Mouse (Mus musculus): ENCODE data around the gene Rpl3l. TPM values are rescaled to one million over a fixed set of nuclear protein-coding genes. Genes with fewer than 3 reads are reported as not detected.
"Not testable (repeated sequence)": the region's sequence is repeated elsewhere in the genome, so short reads cannot be mapped to it uniquely, and the experiment has no call there.

The Rpl3l gene
- total RNA-seq, 1 experiment, result 0.67 TPM

DNA sequence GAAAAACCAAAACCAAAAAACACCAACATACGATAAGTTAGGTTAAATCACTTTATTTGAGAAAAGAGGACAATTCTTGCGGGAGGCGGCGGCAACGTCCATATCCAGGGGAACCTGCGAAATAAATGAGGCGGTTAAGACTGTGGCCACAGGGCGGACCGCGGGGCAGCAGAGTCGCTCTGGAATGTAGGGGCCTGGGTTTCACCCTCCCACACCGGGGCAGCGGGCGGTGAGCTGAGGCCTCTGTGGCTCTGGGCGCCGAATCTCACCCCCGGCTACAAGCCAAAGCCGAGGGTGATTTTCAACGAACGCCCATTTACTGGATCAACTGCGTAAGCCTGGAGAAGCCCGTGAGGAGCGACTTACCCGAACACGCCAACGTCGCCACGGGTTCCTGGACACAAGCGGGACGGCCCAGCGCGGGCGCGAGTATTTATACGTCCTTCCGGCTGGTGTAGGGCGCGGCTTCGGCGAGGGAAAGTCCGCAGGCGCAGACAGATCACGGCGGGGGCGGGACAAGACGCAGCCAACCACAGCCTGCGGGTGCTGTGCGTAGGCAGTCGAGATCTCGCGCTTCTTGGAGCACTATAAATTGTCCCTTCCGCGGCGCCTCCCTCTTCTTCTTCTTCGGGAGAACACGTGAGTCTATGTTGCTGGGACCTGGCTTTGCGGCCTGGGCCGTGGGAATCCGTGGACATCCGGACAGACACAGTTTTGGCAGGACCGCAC lies 8.0 kb upstream of the Rpl3l start:
- no peaks in the 10 kb centered on the region for H3K9me3 ChIP-seq (ENCODE audit: control insufficient read depth, insufficient read depth, low read depth, low read length)
- H3K4me1 ChIP-seq (ENCODE audit: control insufficient read depth in 2 of 2, insufficient read depth in 2 of 2, low read length in 2 of 2, poor library complexity in 1 of 2), result peaks cover 0 to 4% of the 10 kb centered on the region in 2 experiments; a peak in 1 of 4 replicates
- peak overlapping the region; percentile 90 for H3K9ac ChIP-seq (ENCODE audit: insufficient read depth, low read depth, low read length, poor library complexity, severe bottlenecking)
- peak; percentile 96 for DNase-seq (ENCODE audit: low read depth, low spot score)
- H3K27ac ChIP-seq (ENCODE audit: insufficient read depth, low read depth, low read length, poor library complexity, severe bottlenecking), result peak overlapping the region; percentile 73
- peak overlapping the region; percentile 82 to 87 for H3K4me3 ChIP-seq (ENCODE audit: insufficient read depth in 1 of 2, low read depth in 1 of 2, low read length in 2 of 2, poor library complexity in 1 of 2, severe bottlenecking in 1 of 2)
- TF ChIP-seq HCFC1 (IDR thresholded peaks at IDR 0.05; ENCODE audit: borderline replicate concordance, insufficient read depth, low read length) (peak; percentile 79), MAFK (IDR thresholded peaks at IDR 0.05; ENCODE audit: insufficient read depth, low read depth, low read length) (no peak), ZC3H11A (IDR thresholded peaks at IDR 0.05; ENCODE audit: borderline replicate concordance, low read depth, low read length) (no peak), CHD2 (IDR thresholded peaks at IDR 0.05; ENCODE audit: low read depth, low read length) (peak; percentile 95), ZNF384 (IDR thresholded peaks at IDR 0.05; ENCODE audit: low read depth, low read length) (no peak)
- in situ Hi-C loops (cut with MboI; ENCODE audit: low sequenced_read_pairs in 2 of 2, unreplicated experiment in 2 of 2), result no loop called here
- H3K36me3 ChIP-seq (ENCODE audit: control insufficient read depth, insufficient read depth, low read length, poor library complexity, severe bottlenecking), result peaks cover 43% of the 10 kb centered on the region

GRCm38 (mm10) chr17:24720616-24721015 lies 7.0 kb upstream of the Rpl3l start:
- H3K4me1 ChIP-seq (ENCODE audit: control insufficient read depth in 2 of 2, insufficient read depth in 2 of 2, low read length in 2 of 2, poor library complexity in 1 of 2); H3K27ac ChIP-seq (ENCODE audit: insufficient read depth, low read depth, low read length, poor library complexity, severe bottlenecking); H3K9me3 ChIP-seq (ENCODE audit: control insufficient read depth, insufficient read depth, low read depth, low read length); in situ Hi-C loops (cut with MboI; ENCODE audit: low sequenced_read_pairs in 2 of 2, unreplicated experiment in 2 of 2); DNase-seq (ENCODE audit: low read depth, low spot score): not testable (repeated sequence)
- peak overlapping the region; percentile 67 to 82 for H3K4me3 ChIP-seq (ENCODE audit: insufficient read depth in 1 of 2, low read depth in 1 of 2, low read length in 2 of 2, poor library complexity in 1 of 2, severe bottlenecking in 1 of 2)
- H3K36me3 ChIP-seq (ENCODE audit: control insufficient read depth, insufficient read depth, low read length, poor library complexity, severe bottlenecking), result peaks cover 43% of the 10 kb centered on the region
- H3K9ac ChIP-seq (ENCODE audit: insufficient read depth, low read depth, low read length, poor library complexity, severe bottlenecking), result peak overlapping the region; percentile 82

DNA sequence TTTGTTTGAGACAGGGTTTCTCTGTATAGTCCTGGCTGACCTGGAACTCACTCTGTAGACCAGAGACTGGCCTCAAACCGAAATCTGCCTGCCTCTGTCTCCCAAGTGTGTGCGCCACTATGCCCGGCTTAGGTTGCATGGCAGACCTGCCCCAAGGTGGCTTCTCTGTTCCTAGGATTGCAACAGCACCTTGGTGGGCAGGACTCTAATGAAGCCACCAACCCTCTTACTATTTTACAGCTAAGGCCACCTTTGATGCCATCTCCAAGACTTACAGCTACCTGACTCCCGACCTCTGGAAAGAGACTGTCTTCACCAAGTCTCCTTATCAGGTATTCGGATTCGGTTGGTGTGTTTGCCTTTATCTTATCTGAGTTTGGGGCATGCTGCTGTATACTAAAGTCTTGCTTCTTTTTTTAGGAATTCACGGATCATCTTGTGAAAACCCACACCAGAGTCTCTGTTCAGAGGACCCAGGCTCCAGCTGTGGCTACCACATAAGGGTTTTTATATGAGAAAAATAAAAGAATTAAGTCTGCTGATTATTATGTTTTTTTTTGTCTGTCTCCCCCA lies 6.2 kb upstream of the Rpl3l start:
- peaks cover 36% of the 10 kb centered on the region for H3K36me3 ChIP-seq (ENCODE audit: control insufficient read depth, insufficient read depth, low read length, poor library complexity, severe bottlenecking)
- peak overlapping the region; percentile 81 for H3K9ac ChIP-seq (ENCODE audit: insufficient read depth, low read depth, low read length, poor library complexity, severe bottlenecking)
- peak overlapping the region; percentile 58 to 76 for H3K4me3 ChIP-seq (ENCODE audit: insufficient read depth in 1 of 2, low read depth in 1 of 2, low read length in 2 of 2, poor library complexity in 1 of 2, severe bottlenecking in 1 of 2)
- H3K4me1 ChIP-seq (ENCODE audit: control insufficient read depth in 2 of 2, insufficient read depth in 2 of 2, low read length in 2 of 2, poor library complexity in 1 of 2); H3K9me3 ChIP-seq (ENCODE audit: control insufficient read depth, insufficient read depth, low read depth, low read length); DNase-seq (ENCODE audit: low read depth, low spot score); H3K27ac ChIP-seq (ENCODE audit: insufficient read depth, low read depth, low read length, poor library complexity, severe bottlenecking); in situ Hi-C loops (cut with MboI; ENCODE audit: low sequenced_read_pairs in 2 of 2, unreplicated experiment in 2 of 2): not testable (repeated sequence)

DNA sequence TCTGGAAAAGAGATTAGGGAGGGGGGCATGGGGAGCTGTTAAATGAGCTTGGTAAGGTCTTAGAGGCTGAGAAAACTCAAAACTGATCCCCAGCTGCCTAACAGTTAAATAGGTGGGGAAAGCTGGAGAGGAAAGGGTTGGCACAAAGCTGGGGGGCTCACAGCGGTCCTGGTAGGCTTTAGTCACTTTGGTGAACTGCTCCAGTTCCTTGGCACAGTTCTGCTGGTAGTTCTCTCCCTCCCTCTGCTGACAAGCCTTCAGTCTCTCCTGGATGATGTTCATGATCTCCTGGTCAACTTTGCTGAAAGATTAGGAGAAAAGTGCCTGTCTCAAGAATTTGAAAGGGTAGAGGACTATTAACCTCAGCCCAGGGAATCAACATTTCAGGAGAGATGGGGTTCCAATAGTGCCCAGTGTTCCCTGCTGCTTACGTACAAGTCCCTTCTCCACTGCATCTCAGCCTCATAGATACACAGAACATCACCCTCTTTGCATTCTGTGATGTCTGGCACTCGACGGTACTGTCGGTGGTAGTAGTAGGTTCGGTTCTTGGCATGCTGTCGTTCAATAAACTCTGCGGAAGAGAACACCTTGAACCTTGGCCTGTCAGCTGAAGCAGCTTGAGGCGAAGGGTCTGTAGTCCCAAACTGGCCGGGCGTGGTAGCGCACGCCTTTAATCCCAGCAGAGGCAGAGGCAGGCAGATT lies 5.2 kb upstream of the Rpl3l start:
- in situ Hi-C loops (cut with MboI; ENCODE audit: low sequenced_read_pairs in 2 of 2, unreplicated experiment in 2 of 2), result no loop called here
- Histone ChIP-seq H3K27ac (ENCODE audit: insufficient read depth, low read depth, low read length, poor library complexity, severe bottlenecking) (no peak overlapping the region), H3K36me3 (ENCODE audit: control insufficient read depth, insufficient read depth, low read length, poor library complexity, severe bottlenecking) (peaks cover 33% of the 10 kb centered on the region), H3K4me3 (ENCODE audit: insufficient read depth in 1 of 2, low read depth in 1 of 2, low read length in 2 of 2, poor library complexity in 1 of 2, severe bottlenecking in 1 of 2) (peak overlapping the region; percentile 58 to 76), H3K9ac (ENCODE audit: insufficient read depth, low read depth, low read length, poor library complexity, severe bottlenecking) (peak overlapping the region; percentile 36; the same call in 1 of the 2 replicates), H3K9me3 (ENCODE audit: control insufficient read depth, insufficient read depth, low read depth, low read length) (no peaks in the 10 kb centered on the region), H3K4me1 (ENCODE audit: control insufficient read depth in 2 of 2, insufficient read depth in 2 of 2, low read length in 2 of 2, poor library complexity in 1 of 2) (peaks cover 0 to 2% of the 10 kb centered on the region in 2 experiments; a peak in 1 of 4 replicates)
- DNase-seq (ENCODE audit: low read depth, low spot score), result no peak
- TF ChIP-seq ZC3H11A (IDR thresholded peaks at IDR 0.05; ENCODE audit: borderline replicate concordance, low read depth, low read length), result no peak
- no peak for TF ChIP-seq ZNF384 (IDR thresholded peaks at IDR 0.05; ENCODE audit: low read depth, low read length)
- no peak for TF ChIP-seq MAFK (IDR thresholded peaks at IDR 0.05; ENCODE audit: insufficient read depth, low read depth, low read length)
- no peak for TF ChIP-seq HCFC1 (IDR thresholded peaks at IDR 0.05; ENCODE audit: borderline replicate concordance, insufficient read depth, low read length)
- TF ChIP-seq CHD2 (IDR thresholded peaks at IDR 0.05; ENCODE audit: low read depth, low read length), result peak; percentile 65; the same call in 1 of the 2 replicates

Data from ES-E14 (cell line).